Mouse (Mus musculus): ENCODE measurements at regions not wholly inside any gene's neighbourhood (a gene's known extent, or its start where the extent isn't known, plus 50 kb on each side); places are given as distances from the start of the nearest gene placed in this dataset.

GRCm38 (mm10) chr15:36945309-36945708, 62.3 kb downstream of the Zfp706 start:
- no peak for DNase-seq (ENCODE audit: low spot score in 2 of 2)

DNA sequence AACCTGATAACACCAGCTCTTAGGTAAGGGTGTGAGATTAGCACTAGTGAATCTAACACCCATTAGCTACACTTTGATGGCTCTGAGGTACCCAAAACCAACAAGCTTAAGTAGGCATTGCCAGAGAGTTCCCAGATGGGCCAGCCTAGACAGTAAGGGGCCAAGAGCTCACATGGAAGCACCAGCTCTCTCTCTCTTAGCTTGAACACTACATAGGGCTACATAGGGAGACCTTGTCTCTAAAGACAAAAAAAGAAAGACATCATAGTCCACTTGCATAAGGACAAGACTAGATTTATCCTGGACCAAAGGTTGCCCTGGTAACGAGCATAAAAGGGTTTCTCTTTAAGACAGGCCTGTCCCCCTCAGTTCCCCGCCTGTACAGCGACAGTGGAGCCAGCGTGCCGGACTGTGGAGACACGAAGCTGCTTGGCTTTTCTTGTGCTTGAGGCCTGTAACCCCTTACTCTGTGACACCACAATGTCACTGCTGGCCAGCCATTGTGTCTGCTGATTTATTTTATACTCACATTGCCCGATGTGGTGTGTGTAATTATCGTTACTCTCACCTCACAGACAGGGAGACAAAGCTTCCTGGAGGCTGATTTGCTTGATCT, 62.9 kb downstream of the Zfp706 start:
- no peak for DNase-seq (ENCODE audit: low spot score in 2 of 2)

DNA sequence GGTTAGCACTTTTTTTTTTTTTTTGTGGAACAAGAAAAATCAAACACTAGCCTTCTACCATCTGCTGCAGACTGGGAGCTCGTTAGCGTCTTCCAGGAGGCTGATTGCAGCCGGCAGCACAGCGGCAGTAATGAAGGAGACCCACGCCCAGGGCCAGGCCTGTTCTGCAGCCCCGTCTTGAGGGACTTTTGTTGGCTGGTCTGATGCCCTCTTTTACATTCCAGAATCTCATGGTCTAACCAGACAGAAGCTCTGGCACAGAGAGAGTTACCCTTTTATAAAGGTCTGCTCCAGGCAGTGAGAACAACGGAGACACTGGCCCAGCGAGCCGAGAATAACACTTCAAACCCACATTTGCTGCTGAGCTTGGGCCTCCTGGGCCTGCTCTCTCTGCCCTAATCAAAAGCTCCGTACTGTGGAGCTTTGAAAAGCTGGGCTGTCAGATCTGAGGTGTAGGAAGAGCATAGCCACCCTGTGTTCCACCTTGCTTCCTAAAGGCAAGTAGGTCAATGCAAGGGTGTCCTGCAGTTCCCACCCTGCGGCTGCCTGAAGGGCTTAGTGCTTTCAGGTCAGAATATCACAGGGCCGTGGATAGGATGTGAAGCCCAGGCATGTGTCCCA, 64.0 kb downstream of the Zfp706 start:
- no peak for DNase-seq (ENCODE audit: low spot score in 2 of 2)

GRCm38 (mm10) chr15:36942261-36942660, 65.3 kb downstream of the Zfp706 start:
- DNase-seq (ENCODE audit: low spot score in 2 of 2), result no peak

GRCm38 (mm10) chr15:36941741-36942140, 65.8 kb downstream of the Zfp706 start:
- no peak for DNase-seq (ENCODE audit: low spot score in 2 of 2)

DNA sequence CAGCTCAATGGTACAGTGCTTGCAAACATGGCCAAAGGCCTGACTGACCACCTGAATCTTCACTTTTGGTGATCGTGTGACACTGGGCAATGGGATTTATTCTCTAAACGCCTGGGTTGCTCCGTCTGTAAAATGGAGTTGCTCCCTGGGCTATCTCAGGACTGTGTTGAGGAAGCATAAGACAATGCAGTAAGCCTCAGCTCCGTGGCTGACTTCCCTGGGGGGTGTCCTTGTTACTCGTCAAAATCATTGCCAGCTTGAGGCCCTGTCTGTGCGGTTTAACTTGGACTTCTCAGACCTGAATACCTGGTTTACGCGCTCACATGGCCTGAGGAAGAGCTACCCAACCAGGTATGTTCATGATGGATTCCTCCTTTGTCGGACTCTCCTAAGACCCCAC, 68.0 kb downstream of the Zfp706 start:
- DNase-seq (ENCODE audit: low spot score in 2 of 2), result no peak

DNA sequence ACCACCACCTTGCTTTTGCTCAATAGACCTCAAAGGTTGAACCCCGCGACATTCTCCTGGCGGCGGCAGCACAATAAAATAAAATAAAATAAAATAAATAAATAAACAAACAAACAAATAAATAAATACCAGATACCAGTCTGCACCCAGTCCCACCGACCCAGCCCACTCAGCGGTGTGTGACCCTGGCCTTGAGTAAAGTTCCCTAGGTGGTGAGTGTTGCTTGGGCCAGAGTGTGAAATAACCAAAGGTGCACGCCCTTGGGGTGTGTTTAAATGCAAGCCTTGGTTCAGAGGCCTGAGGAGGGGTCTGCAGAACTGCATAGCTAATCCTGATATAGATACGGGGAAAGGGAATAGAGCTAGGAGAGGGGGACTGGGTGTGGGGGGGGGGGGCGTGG, 68.4 kb downstream of the Zfp706 start:
- DNase-seq (ENCODE audit: low spot score in 2 of 2), result no peak

- peak; percentile 82 to 90 for DNase-seq (ENCODE audit: low spot score in 2 of 2)
Observed at GRCm38 (mm10) chr15:36938511-36939150, 68.9 kb downstream of the Zfp706 start.

DNA sequence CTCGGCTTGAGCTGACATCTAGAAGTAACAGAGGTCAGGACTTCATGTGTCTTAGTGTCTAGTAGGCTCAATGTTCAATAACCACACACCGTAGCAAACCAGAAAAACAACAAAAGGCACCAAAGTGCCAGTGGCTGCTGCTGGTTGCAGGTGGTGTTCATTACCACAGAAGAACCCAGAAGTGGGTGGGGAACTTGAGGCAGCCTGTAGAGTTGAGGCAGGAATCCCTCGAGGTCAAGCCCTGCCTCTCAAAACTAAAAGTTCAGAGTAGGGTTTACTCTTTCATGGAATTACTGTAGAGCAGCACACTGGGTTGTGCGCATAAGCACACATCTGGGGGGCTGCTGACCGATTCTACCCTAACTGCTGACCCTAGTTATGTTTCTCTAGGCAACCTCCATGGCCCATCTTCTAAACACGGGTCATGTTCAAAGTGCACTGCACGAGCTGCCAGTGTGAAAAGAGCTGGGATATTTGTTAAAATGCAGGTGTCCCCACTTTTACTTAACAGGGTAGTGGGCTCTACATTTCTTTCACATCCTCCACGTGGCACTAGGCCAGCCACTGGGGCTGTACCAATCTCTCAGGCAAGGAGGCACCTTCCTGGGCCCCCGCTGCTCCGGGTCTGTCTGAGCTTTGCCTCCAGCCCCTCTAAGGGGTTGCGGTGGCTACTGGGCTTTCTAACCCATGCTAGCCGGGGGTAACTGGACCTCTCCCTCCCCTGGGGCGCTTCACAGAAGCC, 69.6 kb downstream of the Zfp706 start:
- no peak for DNase-seq (ENCODE audit: low spot score in 2 of 2)

- DNase-seq (ENCODE audit: low spot score in 2 of 2), result no peak
Observed at GRCm38 (mm10) chr15:36937067-36937657, 70.4 kb downstream of the Zfp706 start.

DNA sequence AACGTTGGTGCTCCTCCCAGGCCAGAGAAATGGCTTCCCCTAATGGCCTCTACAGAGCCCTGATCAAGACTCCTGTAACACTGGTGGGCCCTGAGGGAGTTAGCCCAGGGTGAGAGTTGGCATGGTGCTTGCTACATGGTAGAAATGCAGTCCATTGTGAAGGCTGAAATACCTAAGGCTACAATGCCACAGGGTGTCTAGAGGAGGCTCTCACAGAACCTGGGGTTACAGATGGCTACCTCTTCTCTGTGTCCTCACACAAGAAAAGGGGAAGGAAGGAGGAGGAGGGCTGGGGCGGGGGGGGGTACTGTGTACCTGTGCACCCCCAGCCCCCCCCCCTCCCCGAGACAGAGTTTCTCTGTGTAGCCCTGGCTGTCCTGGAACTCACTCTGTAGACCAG, 72.8 kb downstream of the Zfp706 start:
- DNase-seq (ENCODE audit: low spot score in 2 of 2), result no peak

- DNase-seq (ENCODE audit: low spot score in 2 of 2), result no peak
Observed at GRCm38 (mm10) chr15:36933581-36933991, 74.0 kb downstream of the Zfp706 start.

- DNase-seq (ENCODE audit: low spot score in 2 of 2), result no peak
Observed at GRCm38 (mm10) chr15:36931460-36931859, 76.1 kb downstream of the Zfp706 start.

- DNase-seq (ENCODE audit: low spot score in 2 of 2), result no peak
Observed at GRCm38 (mm10) chr15:36930433-36930832, 77.1 kb downstream of the Zfp706 start.

GRCm38 (mm10) chr15:36929786-36930185, 77.8 kb downstream of the Zfp706 start:
- no peak for DNase-seq (ENCODE audit: low spot score in 2 of 2)

DNA sequence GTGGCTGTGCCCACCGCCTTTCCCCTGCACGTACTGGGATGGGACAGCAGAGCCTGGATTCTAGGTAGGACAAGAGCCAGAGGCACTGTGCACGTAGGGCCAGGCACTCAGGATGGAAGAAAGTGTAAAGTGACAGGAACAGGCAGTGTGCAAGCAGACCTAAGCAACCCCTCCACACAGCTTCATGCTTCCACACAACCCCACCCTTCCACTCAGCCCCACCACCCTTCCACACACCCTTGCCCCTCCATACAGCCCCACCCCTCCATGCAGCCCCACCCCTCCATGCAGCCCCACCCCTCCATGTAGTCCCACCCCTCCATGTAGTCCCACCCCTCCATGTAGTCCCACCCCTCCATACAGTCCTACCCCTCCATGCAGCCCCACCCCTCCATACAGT, 78.5 kb downstream of the Zfp706 start:
- no peak for DNase-seq (ENCODE audit: low spot score in 2 of 2)

GRCm38 (mm10) chr15:36928678-36929077, 78.9 kb downstream of the Zfp706 start:
- no peak for DNase-seq (ENCODE audit: low spot score in 2 of 2)

DNA sequence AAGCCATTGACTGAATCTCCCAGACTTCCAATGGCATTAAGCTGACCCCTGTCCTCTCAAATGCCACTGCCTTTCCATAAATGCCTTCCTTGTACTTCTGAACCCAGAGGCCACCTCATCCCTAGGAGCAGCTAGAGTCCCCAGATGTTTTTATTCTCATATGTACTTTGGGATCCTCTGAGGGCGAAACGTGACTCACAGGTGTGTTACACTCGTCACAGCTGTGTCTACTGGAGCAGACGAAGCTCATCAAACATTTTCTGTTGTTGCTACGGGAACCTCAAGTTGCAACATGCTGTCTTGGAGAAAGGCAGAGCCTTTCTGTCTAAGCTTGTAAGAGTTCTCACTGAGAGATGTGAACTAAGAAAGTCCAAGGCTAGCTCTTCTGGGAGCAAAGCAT, 80.1 kb downstream of the Zfp706 start:
- DNase-seq (ENCODE audit: low spot score in 2 of 2), result no peak

GRCm38 (mm10) chr15:36924171-36924570, 83.4 kb downstream of the Zfp706 start:
- no peak for DNase-seq (ENCODE audit: low spot score in 2 of 2)

GRCm38 (mm10) chr15:36921384-36921783, 86.2 kb downstream of the Zfp706 start:
- no peak for DNase-seq (ENCODE audit: low spot score in 2 of 2)

- no peak for DNase-seq (ENCODE audit: low spot score in 2 of 2)
Observed at GRCm38 (mm10) chr15:36920886-36921285, 86.7 kb downstream of the Zfp706 start.

GRCm38 (mm10) chr15:36919704-36920103, 87.9 kb downstream of the Zfp706 start:
- no peak for DNase-seq (ENCODE audit: low spot score in 2 of 2)

All from frontal cortex, postnatal 14 days (tissue).